Mouse (Mus musculus) midbrain, embryonic 15.5 days (tissue): Measurements from ENCODE around the gene Il34. TPM values are rescaled to one million over a fixed set of nuclear protein-coding genes. Genes with fewer than 3 reads are reported as not detected.

Experiments used
- ATAC-seq: fragments of 200-750 bp; cut with Nextera tagmentation; replicated peaks from 2 replicates; pipeline ENCODE4 v1.8.0; 2017; ENCODE audit warnings: moderate TSS enrichment
- H3K27ac ChIP-seq: fragments of 300-500 bp; sonication (generic); 2 replicates; pipeline ENCODE4 v1.5.1; 2015; ENCODE audit warnings: mild to moderate bottlenecking, inconsistent platforms
- H3K27me3 ChIP-seq: fragments of 300-500 bp; sonication (generic); replicated peaks from 2 replicates; pipeline ENCODE4 v1.6.1; 2015; ENCODE audit warnings: inconsistent platforms
- H3K36me3 ChIP-seq: fragments of 300-500 bp; sonication (generic); replicated peaks from 2 replicates; pipeline ENCODE4 v1.6.1; 2015; ENCODE audit warnings: inconsistent platforms
- H3K4me1 ChIP-seq: fragments of 300-500 bp; sonication (generic); 2 replicates; pipeline ENCODE4 v1.6.1; 2015; ENCODE audit warnings: inconsistent platforms
- H3K4me2 ChIP-seq: fragments of 300-500 bp; sonication (generic); 2 replicates; pipeline ENCODE4 v1.6.1; 2015; ENCODE audit warnings: inconsistent platforms, mild to moderate bottlenecking, moderate library complexity
- H3K4me3 ChIP-seq: fragments of 300-500 bp; sonication (generic); 2 replicates; pipeline ENCODE4 v1.5.1; 2015; ENCODE audit warnings: mild to moderate bottlenecking, inconsistent platforms
- H3K9ac ChIP-seq: fragments of 300-500 bp; sonication (generic); 2 replicates; pipeline ENCODE4 v1.6.1; 2015; ENCODE audit warnings: mild to moderate bottlenecking, inconsistent platforms
- H3K9me3 ChIP-seq: fragments of 300-500 bp; sonication (generic); 2 replicates; pipeline ENCODE4 v1.6.1; 2016; ENCODE audit warnings: inconsistent platforms
- WGBS: fragments of 180-500 bp; shearing (Covaris S2); methylation state at CpG from one replicate; pipeline ENCODE4 v1.1.7; 2015; ENCODE audit warnings: mixed read lengths; 5-methylcytosine and 5-hydroxymethylcytosine counted together
- polyA plus RNA-seq: library from polyadenylated mRNA; unstranded; fragments of >200 nt; fragmentation: Nextera tagmentation; extraction: Ambion mirVana; gene quantifications from 2 replicates; pipeline ENCODE4 v1.2.1, GENCODE M21; 2015

Gene Il34
- polyA plus RNA-seq, 1 experiment from 2014 or later, result 6.9 TPM

- ATAC-seq, result no peak
- Histone ChIP-seq H3K4me3 (no peak overlapping the region), H3K9me3 (no peaks in the 10 kb centered on the region), H3K27me3 (no peaks in the 10 kb centered on the region), H3K36me3 (peaks cover 88% of the 10 kb centered on the region), H3K4me2 (no peak overlapping the region), H3K4me1 (no peaks in the 10 kb centered on the region), H3K9ac (no peak overlapping the region), H3K27ac (no peak overlapping the region)
- WGBS, result 90% methylated on average over 3 of the region's 3 CpGs
These were observed 16.2 kb upstream of the Il34 start for GRCm38 (mm10) chr8:110821960-110822359.

- no peak for ATAC-seq
- H3K4me3 ChIP-seq, result no peak overlapping the region
- no peak overlapping the region for H3K4me2 ChIP-seq
- H3K4me1 ChIP-seq, result no peaks in the 10 kb centered on the region
- peaks cover 89% of the 10 kb centered on the region for H3K36me3 ChIP-seq
- no peak overlapping the region for H3K9ac ChIP-seq
- no peak overlapping the region for H3K27ac ChIP-seq
- no peaks in the 10 kb centered on the region for H3K9me3 ChIP-seq
- H3K27me3 ChIP-seq, result no peaks in the 10 kb centered on the region
- 97% methylated on average over 2 of the region's 2 CpGs for WGBS
These were observed 14.5 kb upstream of the Il34 start for GRCm38 (mm10) chr8:110820257-110820656.

GRCm38 (mm10) chr8:110818593-110818992, 12.9 kb upstream of the Il34 start:
- H3K9ac ChIP-seq, result no peak overlapping the region
- 90% methylated on average over 3 of the region's 3 CpGs for WGBS
- H3K27me3 ChIP-seq, result no peaks in the 10 kb centered on the region
- peaks cover 91% of the 10 kb centered on the region for H3K36me3 ChIP-seq
- no peaks in the 10 kb centered on the region for H3K9me3 ChIP-seq
- no peak overlapping the region for H3K4me3 ChIP-seq
- H3K4me2 ChIP-seq, result no peak overlapping the region
- H3K4me1 ChIP-seq, result no peaks in the 10 kb centered on the region
- no peak for ATAC-seq
- no peak overlapping the region for H3K27ac ChIP-seq

- H3K4me2 ChIP-seq, result no peak overlapping the region
- no peaks in the 10 kb centered on the region for H3K4me1 ChIP-seq
- H3K4me3 ChIP-seq, result no peak overlapping the region
- ATAC-seq, result no peak
- H3K9me3 ChIP-seq, result no peaks in the 10 kb centered on the region
- no peak overlapping the region for H3K27ac ChIP-seq
- H3K27me3 ChIP-seq, result no peaks in the 10 kb centered on the region
- WGBS, result 89% methylated on average over 1 of the region's 1 CpGs
- peaks cover 97% of the 10 kb centered on the region for H3K36me3 ChIP-seq
- no peak overlapping the region for H3K9ac ChIP-seq
These were observed 11.3 kb upstream of the Il34 start for GRCm38 (mm10) chr8:110816990-110817389.

GRCm38 (mm10) chr8:110815308-110815707, 9.6 kb upstream of the Il34 start:
- 70% methylated on average over 3 of the region's 3 CpGs for WGBS
- no peak overlapping the region for H3K9ac ChIP-seq
- H3K9me3 ChIP-seq, result no peaks in the 10 kb centered on the region
- H3K36me3 ChIP-seq, result peaks cover 95% of the 10 kb centered on the region
- H3K27ac ChIP-seq, result no peak overlapping the region
- H3K4me3 ChIP-seq, result no peak overlapping the region
- ATAC-seq, result no peak
- H3K27me3 ChIP-seq, result no peaks in the 10 kb centered on the region
- no peak overlapping the region for H3K4me2 ChIP-seq
- no peaks in the 10 kb centered on the region for H3K4me1 ChIP-seq

- WGBS, result 95% methylated on average over 7 of the region's 7 CpGs
These were observed 7.5 kb upstream of the Il34 start for GRCm38 (mm10) chr8:110813081-110813812.

GRCm38 (mm10) chr8:110812349-110813080, 6.8 kb upstream of the Il34 start:
- Histone ChIP-seq H3K27ac (no peak overlapping the region), H3K4me2 (no peak overlapping the region), H3K4me1 (no peaks in the 10 kb centered on the region), H3K9me3 (no peaks in the 10 kb centered on the region), H3K27me3 (no peaks in the 10 kb centered on the region), H3K36me3 (peaks cover 82% of the 10 kb centered on the region), H3K4me3 (no peak overlapping the region), H3K9ac (no peak overlapping the region)
- WGBS, result 98% methylated on average over 7 of the region's 7 CpGs
- ATAC-seq, result no peak

More at GRCm38 (mm10) chr8:110813081-110813812, 7.5 kb upstream of the Il34 start:
- H3K27me3 ChIP-seq, result no peaks in the 10 kb centered on the region
- no peak for ATAC-seq
- no peak overlapping the region for H3K4me3 ChIP-seq
- H3K36me3 ChIP-seq, result peaks cover 89% of the 10 kb centered on the region
- no peak overlapping the region for H3K27ac ChIP-seq
- H3K4me2 ChIP-seq, result no peak overlapping the region
- no peak overlapping the region for H3K9ac ChIP-seq
- H3K9me3 ChIP-seq, result no peaks in the 10 kb centered on the region
- H3K4me1 ChIP-seq, result no peaks in the 10 kb centered on the region

- Histone ChIP-seq H3K36me3 (peaks cover 75% of the 10 kb centered on the region), H3K27ac (no peak overlapping the region), H3K4me1 (no peaks in the 10 kb centered on the region), H3K27me3 (no peaks in the 10 kb centered on the region), H3K9me3 (no peaks in the 10 kb centered on the region), H3K9ac (no peak overlapping the region), H3K4me3 (no peak overlapping the region), H3K4me2 (no peak overlapping the region)
- WGBS, result 94% methylated on average over 7 of the region's 7 CpGs
- ATAC-seq, result no peak
These were observed 6.1 kb upstream of the Il34 start for GRCm38 (mm10) chr8:110811793-110812192.

- H3K9me3 ChIP-seq, result no peaks in the 10 kb centered on the region
- peaks cover 70% of the 10 kb centered on the region for H3K36me3 ChIP-seq
- H3K4me2 ChIP-seq, result no peak overlapping the region
- no peak overlapping the region for H3K4me3 ChIP-seq
- ATAC-seq, result no peak
- WGBS, result 97% methylated on average over 3 of the region's 3 CpGs
- H3K27me3 ChIP-seq, result no peaks in the 10 kb centered on the region
- no peaks in the 10 kb centered on the region for H3K4me1 ChIP-seq
- no peak overlapping the region for H3K27ac ChIP-seq
- H3K9ac ChIP-seq, result no peak overlapping the region
These were observed 5.4 kb upstream of the Il34 start for GRCm38 (mm10) chr8:110811116-110811515.

GRCm38 (mm10) chr8:110810481-110811065, 4.8 kb upstream of the Il34 start:
- H3K4me3 ChIP-seq, result no peak overlapping the region
- no peak overlapping the region for H3K27ac ChIP-seq
- no peaks in the 10 kb centered on the region for H3K4me1 ChIP-seq
- no peak overlapping the region for H3K4me2 ChIP-seq
- no peak for ATAC-seq
- H3K27me3 ChIP-seq, result no peaks in the 10 kb centered on the region
- 89% methylated on average over 7 of the region's 7 CpGs for WGBS
- no peak overlapping the region for H3K9ac ChIP-seq
- H3K36me3 ChIP-seq, result peaks cover 65% of the 10 kb centered on the region
- no peaks in the 10 kb centered on the region for H3K9me3 ChIP-seq

GRCm38 (mm10) chr8:110809831-110810230, 4.1 kb upstream of the Il34 start:
- Histone ChIP-seq H3K27me3 (no peaks in the 10 kb centered on the region), H3K9me3 (no peaks in the 10 kb centered on the region), H3K4me3 (no peak overlapping the region), H3K4me2 (no peak overlapping the region), H3K4me1 (no peaks in the 10 kb centered on the region), H3K27ac (no peak overlapping the region), H3K9ac (no peak overlapping the region), H3K36me3 (peaks cover 58% of the 10 kb centered on the region)
- 72% methylated on average over 2 of the region's 2 CpGs for WGBS
- no peak for ATAC-seq

- Histone ChIP-seq H3K27ac (no peak overlapping the region), H3K36me3 (peaks cover 48% of the 10 kb centered on the region)
- 71% methylated on average over 13 of the region's 13 CpGs for WGBS
These were observed 3.1 kb upstream of the Il34 start for GRCm38 (mm10) chr8:110808495-110809472.

More at GRCm38 (mm10) chr8:110808495-110809472, 3.1 kb upstream of the Il34 start:
- H3K4me2 ChIP-seq, result no peak overlapping the region
- no peak overlapping the region for H3K9ac ChIP-seq
- no peaks in the 10 kb centered on the region for H3K9me3 ChIP-seq
- H3K4me1 ChIP-seq, result no peaks in the 10 kb centered on the region
- no peak overlapping the region for H3K4me3 ChIP-seq
- H3K27me3 ChIP-seq, result no peaks in the 10 kb centered on the region
- ATAC-seq, result no peak
